Mouse (Mus musculus): ENCODE measurements at regions not wholly inside any gene's neighbourhood (a gene's known extent, or its start where the extent isn't known, plus 50 kb on each side); places are given as distances from the start of the nearest gene placed in this dataset.

- Histone ChIP-seq H3K36me3 (no peaks in the 10 kb centered on the region), H3K27ac (no peak overlapping the region), H3K4me3 (replicated peaks) (no peak overlapping the region), H3K4me2 (no peak overlapping the region), H3K27me3 (no peaks in the 10 kb centered on the region), H3K9me3 (replicated peaks) (no peaks in the 10 kb centered on the region), H3K9ac (no peak overlapping the region), H3K4me1 (replicated peaks) (no peaks in the 10 kb centered on the region)
- no peak for ATAC-seq (ENCODE audit: low read depth)
- DNase-seq: no peak
- 56% methylated on average over 3 of the region's 3 CpGs for whole genome bisulfite sequencing (ENCODE audit: insufficient replicate concordance)
Measured at GRCm38 (mm10) chr17:45285621-45286189, 147.8 kb downstream of the Cdc5l start.

DNA sequence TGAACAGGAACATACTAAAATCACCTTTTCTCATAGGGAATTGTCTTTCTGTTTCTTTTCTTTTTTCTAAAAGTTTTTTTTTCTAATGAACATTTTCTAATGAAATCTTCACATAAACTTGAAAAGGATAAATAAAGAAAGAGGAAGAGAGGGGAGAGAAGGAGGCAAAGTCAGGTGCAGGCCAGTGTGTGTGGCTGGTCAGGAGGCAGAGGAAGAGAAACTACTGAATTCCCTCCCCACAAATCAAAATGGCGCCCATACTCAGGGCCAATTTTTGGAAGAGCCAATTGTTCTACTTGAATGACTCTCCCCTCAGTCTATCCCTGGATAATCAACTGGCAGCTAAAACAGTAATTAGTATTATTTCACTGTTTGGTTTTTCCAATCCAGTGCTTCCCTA, 152.0 kb downstream of the Cdc5l start:
- Histone ChIP-seq H3K4me2 (no peak overlapping the region), H3K27ac (no peak overlapping the region), H3K9me3 (replicated peaks) (no peaks in the 10 kb centered on the region), H3K9ac (no peak overlapping the region), H3K4me1 (replicated peaks) (no peaks in the 10 kb centered on the region), H3K27me3 (no peaks in the 10 kb centered on the region), H3K4me3 (replicated peaks) (no peak overlapping the region), H3K36me3 (no peaks in the 10 kb centered on the region)
- no peak for DNase-seq
- WGBS (ENCODE audit: insufficient replicate concordance): 60% methylated on average over 1 of the region's 1 CpGs
- no peak for ATAC-seq (ENCODE audit: low read depth)

- ATAC-seq (ENCODE audit: low read depth) (no peak), DNase-seq (no peak)
- Histone ChIP-seq H3K4me1 (replicated peaks) (no peaks in the 10 kb centered on the region), H3K9ac (no peak overlapping the region), H3K9me3 (replicated peaks) (no peaks in the 10 kb centered on the region), H3K27me3 (no peaks in the 10 kb centered on the region), H3K36me3 (no peaks in the 10 kb centered on the region), H3K4me3 (replicated peaks) (no peak overlapping the region), H3K27ac (no peak overlapping the region), H3K4me2 (no peak overlapping the region)
- WGBS (ENCODE audit: insufficient replicate concordance): 41% methylated on average over 3 of the region's 3 CpGs
Measured at GRCm38 (mm10) chr17:45279811-45280205, 153.7 kb downstream of the Cdc5l start.

GRCm38 (mm10) chr17:45279075-45279810, 154.3 kb downstream of the Cdc5l start:
- Histone ChIP-seq H3K9ac (no peak overlapping the region), H3K4me3 (replicated peaks) (no peak overlapping the region), H3K9me3 (replicated peaks) (no peaks in the 10 kb centered on the region), H3K36me3 (no peaks in the 10 kb centered on the region), H3K4me2 (no peak overlapping the region), H3K4me1 (replicated peaks) (no peaks in the 10 kb centered on the region), H3K27ac (no peak overlapping the region), H3K27me3 (no peaks in the 10 kb centered on the region)
- WGBS (ENCODE audit: insufficient replicate concordance): 40% methylated on average over 13 of the region's 13 CpGs
- DNase-seq (no peak), ATAC-seq (ENCODE audit: low read depth) (no peak)

DNA sequence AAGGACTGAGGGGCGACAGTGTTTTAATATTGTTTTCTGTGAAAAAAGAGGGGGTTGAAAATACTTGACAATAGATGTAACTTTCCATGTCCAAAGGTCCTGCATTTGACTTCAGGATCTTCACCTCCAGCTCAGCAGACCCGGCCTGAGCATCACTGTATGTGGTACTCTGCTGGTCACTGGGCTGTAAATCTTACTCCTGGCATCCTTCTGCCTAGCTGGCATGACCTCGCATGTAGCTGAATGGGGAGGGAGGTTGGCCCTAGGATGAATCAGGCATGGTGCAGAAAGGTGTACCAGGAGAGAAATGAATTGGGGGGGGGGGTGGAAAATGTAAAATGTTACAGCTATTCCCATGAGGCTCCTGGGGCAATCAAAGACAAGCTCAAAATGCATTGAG, 156.0 kb downstream of the Cdc5l start:
- WGBS (ENCODE audit: insufficient replicate concordance): 52% methylated on average over 3 of the region's 3 CpGs
- H3K4me2 ChIP-seq: no peak overlapping the region
- no peaks in the 10 kb centered on the region for H3K27me3 ChIP-seq
- no peaks in the 10 kb centered on the region for H3K4me1 ChIP-seq (replicated peaks)
- H3K9ac ChIP-seq: no peak overlapping the region
- H3K9me3 ChIP-seq (replicated peaks): no peaks in the 10 kb centered on the region
- H3K36me3 ChIP-seq: no peaks in the 10 kb centered on the region
- H3K27ac ChIP-seq: no peak overlapping the region
- no peak for ATAC-seq (ENCODE audit: low read depth)
- no peak overlapping the region for H3K4me3 ChIP-seq (replicated peaks)
- DNase-seq: no peak

- 0 out of 2 replicates have a peak, but pooled peaks cover 3% of the 10 kb centered on the region for H3K9me3 ChIP-seq (replicated peaks)
- DNase-seq: no peak
Measured at GRCm38 (mm10) chr17:45276686-45277405, 156.7 kb downstream of the Cdc5l start.

GRCm38 (mm10) chr17:45274894-45275293, 158.6 kb downstream of the Cdc5l start:
- H3K27ac ChIP-seq: no peak overlapping the region
- ATAC-seq (ENCODE audit: low read depth) (no peak), DNase-seq (no peak)
- H3K27me3 ChIP-seq: no peaks in the 10 kb centered on the region
- H3K4me1 ChIP-seq (replicated peaks): no peaks in the 10 kb centered on the region
- 0 out of 2 replicates have a peak, but pooled peaks cover 3% of the 10 kb centered on the region for H3K9me3 ChIP-seq (replicated peaks)
- WGBS (ENCODE audit: insufficient replicate concordance): 61% methylated on average over 4 of the region's 4 CpGs
- H3K9ac ChIP-seq: no peak overlapping the region
- no peaks in the 10 kb centered on the region for H3K36me3 ChIP-seq
- H3K4me2 ChIP-seq: no peak overlapping the region
- no peak overlapping the region for H3K4me3 ChIP-seq (replicated peaks)

More at GRCm38 (mm10) chr17:45276686-45277405, 156.7 kb downstream of the Cdc5l start:
- WGBS (ENCODE audit: insufficient replicate concordance): 57% methylated on average over 12 of the region's 12 CpGs
- Histone ChIP-seq H3K36me3 (no peaks in the 10 kb centered on the region), H3K4me3 (replicated peaks) (no peak overlapping the region), H3K4me1 (replicated peaks) (no peaks in the 10 kb centered on the region), H3K9ac (no peak overlapping the region), H3K27ac (no peak overlapping the region), H3K4me2 (no peak overlapping the region), H3K27me3 (no peaks in the 10 kb centered on the region)
- ATAC-seq (ENCODE audit: low read depth): no peak

- Histone ChIP-seq H3K4me2 (no peak overlapping the region), H3K27ac (no peak overlapping the region), H3K36me3 (no peaks in the 10 kb centered on the region), H3K27me3 (no peaks in the 10 kb centered on the region), H3K4me3 (replicated peaks) (no peak overlapping the region), H3K9ac (no peak overlapping the region), H3K9me3 (replicated peaks) (no peaks in the 10 kb centered on the region), H3K4me1 (replicated peaks) (no peaks in the 10 kb centered on the region)
- DNase-seq (no peak), ATAC-seq (ENCODE audit: low read depth) (no peak)
- 54% methylated on average over 6 of the region's 6 CpGs for WGBS (ENCODE audit: insufficient replicate concordance)
Measured at GRCm38 (mm10) chr17:45266776-45267175, 166.8 kb downstream of the Cdc5l start.

- WGBS (ENCODE audit: insufficient replicate concordance): 65% methylated on average over 7 of the region's 7 CpGs
- DNase-seq (no peak), ATAC-seq (ENCODE audit: low read depth) (no peak)
Measured at GRCm38 (mm10) chr17:45265587-45265986, 167.9 kb downstream of the Cdc5l start.

GRCm38 (mm10) chr17:45264434-45264833, 169.1 kb downstream of the Cdc5l start:
- no peak for ATAC-seq (ENCODE audit: low read depth)
- 71% methylated on average over 6 of the region's 6 CpGs for WGBS (ENCODE audit: insufficient replicate concordance)
- no peaks in the 10 kb centered on the region for H3K4me1 ChIP-seq (replicated peaks)

More at GRCm38 (mm10) chr17:45265587-45265986, 167.9 kb downstream of the Cdc5l start:
- Histone ChIP-seq H3K9ac (no peak overlapping the region), H3K36me3 (no peaks in the 10 kb centered on the region), H3K4me2 (no peak overlapping the region), H3K27me3 (no peaks in the 10 kb centered on the region), H3K4me1 (replicated peaks) (no peaks in the 10 kb centered on the region), H3K9me3 (replicated peaks) (no peaks in the 10 kb centered on the region), H3K4me3 (replicated peaks) (no peak overlapping the region), H3K27ac (no peak overlapping the region)

DNA sequence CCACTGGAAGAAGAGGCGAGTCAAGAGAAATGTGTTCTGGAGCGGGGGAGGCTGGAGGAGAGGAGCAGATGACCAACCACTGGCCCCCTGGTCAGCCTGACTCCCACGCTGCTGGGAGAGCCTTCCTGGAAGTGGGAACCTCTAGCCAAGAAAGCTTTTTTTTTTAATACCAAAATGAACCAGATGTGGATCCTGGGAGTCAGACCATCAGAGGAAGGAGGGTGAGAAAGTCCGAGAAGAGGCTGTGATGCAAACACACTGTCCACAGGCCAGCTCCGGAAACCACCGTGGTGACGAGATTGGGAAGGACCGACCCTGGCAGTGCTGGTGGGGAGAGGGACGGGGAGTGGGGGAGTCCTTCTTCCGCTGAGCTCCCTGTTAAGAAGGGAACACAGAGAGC, 173.1 kb downstream of the Cdc5l start:
- no peak overlapping the region for H3K4me3 ChIP-seq (replicated peaks)
- H3K36me3 ChIP-seq: no peaks in the 10 kb centered on the region
- H3K4me2 ChIP-seq: no peak overlapping the region
- ATAC-seq (ENCODE audit: low read depth) (no peak), DNase-seq (no peak)
- H3K4me1 ChIP-seq (replicated peaks): no peaks in the 10 kb centered on the region
- no peaks in the 10 kb centered on the region for H3K9me3 ChIP-seq (replicated peaks)
- H3K27me3 ChIP-seq: no peaks in the 10 kb centered on the region
- no peak overlapping the region for H3K27ac ChIP-seq
- no peak overlapping the region for H3K9ac ChIP-seq
- 55% methylated on average over 10 of the region's 10 CpGs for WGBS (ENCODE audit: insufficient replicate concordance)

More at GRCm38 (mm10) chr17:45264434-45264833, 169.1 kb downstream of the Cdc5l start:
- H3K4me3 ChIP-seq (replicated peaks): no peak overlapping the region
- no peaks in the 10 kb centered on the region for H3K27me3 ChIP-seq
- no peak overlapping the region for H3K4me2 ChIP-seq
- no peak overlapping the region for H3K9ac ChIP-seq
- no peak overlapping the region for H3K27ac ChIP-seq
- no peak for DNase-seq
- H3K36me3 ChIP-seq: no peaks in the 10 kb centered on the region
- H3K9me3 ChIP-seq (replicated peaks): no peaks in the 10 kb centered on the region
